Mouse (Mus musculus) gastrocnemius, adult 2 months (tissue): ENCODE data around the gene Camsap2. TPM values are rescaled to one million over a fixed set of nuclear protein-coding genes. Genes with fewer than 3 reads are reported as not detected.

ENCODE experiments used
- DNase-seq: peaks from one replicate; pipeline ENCODE4 v3.0.0; 2022
- H3K27ac ChIP-seq: fragments of 200-600 bp; 2 replicates; pipeline ENCODE4 v1.8.1; 2022; ENCODE audit warnings: mild to moderate bottlenecking
- H3K4me3 ChIP-seq: fragments of 200-600 bp; 2 replicates; pipeline ENCODE4 v1.8.1; 2022; ENCODE audit warnings: mild to moderate bottlenecking, moderate library complexity
- CTCF ChIP-seq: fragments of 200-600 bp; IDR thresholded peaks from 2 replicates; pipeline ENCODE4 v1.8.1; 2022; ENCODE audit warnings: antibody characterized with exemption, mild to moderate bottlenecking, moderate library complexity
- intact Hi-C: fragments of 180-260 bp; cut with DNase I; formaldehyde crosslinking; loops from one replicate; pipeline ENCODE4 v1.15.1; 2025
- long read RNA-seq, 2 experiments: library from polyadenylated mRNA; stranded (forward); transcript quantifications; one replicate each; pipeline ENCODE4 v2.0.0; 2021
- total RNA-seq, 2 experiments: library from RNA; stranded (reverse); gene quantifications; 2 replicates each; pipeline ENCODE4 v1.2.3; 2021

The Camsap2 gene
- 10 to 100 TPM in 1 of 2 experiments, 1 to 10 TPM in 1; 8.3 to 12.4 TPM for total RNA-seq
- long read RNA-seq, experiment 1, full-length matches to known transcripts: 4 of 7 reads
- long read RNA-seq, experiment 1, partial matches to known transcripts: 2 of 7 reads
- long read RNA-seq, experiment 1, other reads (novel, unspliced or antisense): 1 of 7 reads
- long read RNA-seq, experiment 2, full-length matches to known transcripts: 2 of 3 reads
- long read RNA-seq, experiment 2, partial matches to known transcripts: 0 of 3 reads
- long read RNA-seq, experiment 2, other reads (novel, unspliced or antisense): 1 of 3 reads

GRCm38 (mm10) chr1:136345454-136346372 lies at the start of gene Camsap2:
Gene Camsap2, minus strand, starts transcription at chr1:136346104.
- H3K4me3 ChIP-seq: peak within 1 kb of the TSS; percentile 77
- no peak for TF ChIP-seq CTCF
- DNase-seq: peak; percentile 96
- H3K27ac ChIP-seq: peak within 1 kb of the TSS; percentile 98
- intact Hi-C loops: loop anchor here (2.0 kb wide), 1 partner anchor 69 kb away; the partner anchor contains the start of gene Ddx59

GRCm38 (mm10) chr1:136395073-136395472 lies 49.2 kb upstream of the Camsap2 start:
- intact Hi-C loops: no loop called here
- Histone ChIP-seq H3K4me3 (no peak overlapping the region), H3K27ac (no peak overlapping the region)
- TF ChIP-seq CTCF: no peak
- DNase-seq: no peak

GRCm38 (mm10) chr1:136394506-136394905 lies 48.6 kb upstream of the Camsap2 start:
- intact Hi-C loops: no loop called here
- Histone ChIP-seq H3K27ac (no peak overlapping the region), H3K4me3 (no peak overlapping the region)
- peak; percentile 59 for DNase-seq
- no peak for TF ChIP-seq CTCF

- no peak for DNase-seq
- Histone ChIP-seq H3K27ac (no peak overlapping the region), H3K4me3 (no peak overlapping the region)
- TF ChIP-seq CTCF: no peak
- intact Hi-C loops: no loop called here
Observed at GRCm38 (mm10) chr1:136386914-136387313, 41.0 kb upstream of the Camsap2 start.

GRCm38 (mm10) chr1:136381583-136381982 lies 35.7 kb upstream of the Camsap2 start:
- intact Hi-C loops: no loop called here

GRCm38 (mm10) chr1:136381169-136381568 lies 35.3 kb upstream of the Camsap2 start:
- intact Hi-C loops: no loop called here
- H3K27ac ChIP-seq: peak overlapping the region; percentile 46; the same call in 1 of the 2 replicates
- H3K4me3 ChIP-seq: no peak overlapping the region
- DNase-seq: no peak
- no peak for TF ChIP-seq CTCF

More at GRCm38 (mm10) chr1:136381583-136381982, 35.7 kb upstream of the Camsap2 start:
- peak overlapping the region; percentile 46; the same call in 1 of the 2 replicates for H3K27ac ChIP-seq
- no peak for DNase-seq
- no peak for TF ChIP-seq CTCF
- H3K4me3 ChIP-seq: no peak overlapping the region

GRCm38 (mm10) chr1:136380606-136381005 lies 34.7 kb upstream of the Camsap2 start:
- Histone ChIP-seq H3K4me3 (no peak overlapping the region), H3K27ac (no peak overlapping the region)
- intact Hi-C loops: no loop called here
- TF ChIP-seq CTCF: no peak
- DNase-seq: no peak

GRCm38 (mm10) chr1:136380161-136380560 lies 34.3 kb upstream of the Camsap2 start:
- no peak for TF ChIP-seq CTCF
- no peak overlapping the region for H3K27ac ChIP-seq
- intact Hi-C loops: no loop called here

GRCm38 (mm10) chr1:136379261-136379660 lies 33.4 kb upstream of the Camsap2 start:
- intact Hi-C loops: no loop called here
- Histone ChIP-seq H3K4me3 (no peak overlapping the region), H3K27ac (no peak overlapping the region)
- no peak for TF ChIP-seq CTCF
- no peak for DNase-seq

More at GRCm38 (mm10) chr1:136380161-136380560, 34.3 kb upstream of the Camsap2 start:
- no peak for DNase-seq
- H3K4me3 ChIP-seq: no peak overlapping the region

- H3K27ac ChIP-seq: no peak overlapping the region
- H3K4me3 ChIP-seq: no peak overlapping the region
- no peak for TF ChIP-seq CTCF
- intact Hi-C loops: no loop called here
- no peak for DNase-seq
Observed at GRCm38 (mm10) chr1:136365986-136366385, 20.1 kb upstream of the Camsap2 start.

GRCm38 (mm10) chr1:136364711-136365110 lies 18.8 kb upstream of the Camsap2 start:
- TF ChIP-seq CTCF: no peak
- peak; percentile 84 for DNase-seq
- intact Hi-C loops: no loop called here
- Histone ChIP-seq H3K4me3 (no peak overlapping the region), H3K27ac (no peak overlapping the region)

GRCm38 (mm10) chr1:136363035-136363434 lies 17.1 kb upstream of the Camsap2 start:
- intact Hi-C loops: no loop called here
- no peak for DNase-seq
- Histone ChIP-seq H3K4me3 (no peak overlapping the region), H3K27ac (no peak overlapping the region)
- no peak for TF ChIP-seq CTCF

- Histone ChIP-seq H3K4me3 (no peak overlapping the region), H3K27ac (no peak overlapping the region)
- no peak for TF ChIP-seq CTCF
- intact Hi-C loops: no loop called here
- DNase-seq: no peak
Observed at GRCm38 (mm10) chr1:136362567-136362966, 16.7 kb upstream of the Camsap2 start.
